Mouse (Mus musculus): ENCODE data around the gene Cdc25a.

GRCm38 (mm10) chr9:109863085-109863484 is 12.3 kb upstream of the Cdc25a start:
- no peak for TF ChIP-seq CTCF (IDR thresholded peaks at IDR 0.05; ENCODE audit: insufficient read depth, low read length)
- TF ChIP-seq POLR2A (IDR thresholded peaks at IDR 0.05; ENCODE audit: borderline replicate concordance, extremely low read depth, low read depth, low read length) = no peak
